Mouse (Mus musculus): Measurements from ENCODE around the gene Serpini1.

The Serpini1 gene

GRCm38 (mm10) chr3:75557292-75557691 is at the start of gene Serpini1:
Gene Serpini1 (plus strand): TSS chr3:75557547.
- peak; percentile 87 for DNase-seq (ENCODE audit: low read depth, low spot score)

GRCm38 (mm10) chr3:75517631-75518250 is 39.6 kb upstream of the Serpini1 start:
- peak; percentile 40 for DNase-seq (ENCODE audit: low read depth, low spot score)

GRCm38 (mm10) chr3:75521314-75521713 is 36.0 kb upstream of the Serpini1 start:
- no peak for DNase-seq (ENCODE audit: low read depth, low spot score)

GRCm38 (mm10) chr3:75522527-75522926 is 34.8 kb upstream of the Serpini1 start:
- DNase-seq (ENCODE audit: low read depth, low spot score), result no peak

GRCm38 (mm10) chr3:75531074-75531473 is 26.3 kb upstream of the Serpini1 start:
- no peak for DNase-seq (ENCODE audit: low read depth, low spot score)

GRCm38 (mm10) chr3:75534045-75534834 is 23.1 kb upstream of the Serpini1 start:
- no peak for DNase-seq (ENCODE audit: low read depth, low spot score)

GRCm38 (mm10) chr3:75541259-75541658 is 16.1 kb upstream of the Serpini1 start:
- no peak for DNase-seq (ENCODE audit: low read depth, low spot score)

- no peak for DNase-seq (ENCODE audit: low read depth, low spot score)
Observed at GRCm38 (mm10) chr3:75542852-75543251, 14.5 kb upstream of the Serpini1 start.

GRCm38 (mm10) chr3:75544287-75544686 is 13.1 kb upstream of the Serpini1 start:
- DNase-seq (ENCODE audit: low read depth, low spot score), result no peak

- no peak for DNase-seq (ENCODE audit: low read depth, low spot score)
Observed at GRCm38 (mm10) chr3:75551248-75551647, 6.1 kb upstream of the Serpini1 start.

- DNase-seq (ENCODE audit: low read depth, low spot score), result no peak
Observed at GRCm38 (mm10) chr3:75556121-75556694, 1.1 kb upstream of the Serpini1 start.

GRCm38 (mm10) chr3:75556695-75557291 is 554 bp upstream of the Serpini1 start, which contains the start of gene Pdcd10:
Gene Pdcd10 (minus strand): TSS chr3:75556856.
- DNase-seq (ENCODE audit: low read depth, low spot score), result peak; percentile 100

GRCm38 (mm10) chr3:75574074-75574473 is 16.7 kb downstream of the Serpini1 start:
- no peak for DNase-seq (ENCODE audit: low read depth, low spot score)

- no peak for DNase-seq (ENCODE audit: low read depth, low spot score)
Observed at GRCm38 (mm10) chr3:75575582-75575981, 18.2 kb downstream of the Serpini1 start.

GRCm38 (mm10) chr3:75579352-75579751 is 22.0 kb downstream of the Serpini1 start:
- DNase-seq (ENCODE audit: low read depth, low spot score), result peak; percentile 25

GRCm38 (mm10) chr3:75583293-75583692 is 25.9 kb downstream of the Serpini1 start:
- DNase-seq (ENCODE audit: low read depth, low spot score), result no peak

- DNase-seq (ENCODE audit: low read depth, low spot score), result no peak
Observed at GRCm38 (mm10) chr3:75584898-75585297, 27.6 kb downstream of the Serpini1 start.

GRCm38 (mm10) chr3:75611019-75611418 is 53.7 kb downstream of the Serpini1 start:
- no peak for DNase-seq (ENCODE audit: low read depth, low spot score)

- DNase-seq (ENCODE audit: low read depth, low spot score), result no peak
Observed at GRCm38 (mm10) chr3:75624627-75625026, 67.3 kb downstream of the Serpini1 start.

- DNase-seq (ENCODE audit: low read depth, low spot score), result no peak
Observed at GRCm38 (mm10) chr3:75630988-75631615, 73.8 kb downstream of the Serpini1 start.

GRCm38 (mm10) chr3:75633221-75633620 is 75.9 kb downstream of the Serpini1 start:
- peak; percentile 38 for DNase-seq (ENCODE audit: low read depth, low spot score)

GRCm38 (mm10) chr3:75633635-75634034 is 76.3 kb downstream of the Serpini1 start:
- DNase-seq (ENCODE audit: low read depth, low spot score), result peak; percentile 11
